In genomic region chr10:70594007-70594406, GRCm38 (mm10) we compare ENCODE assay signal across 7 mouse cellular contexts.
DNase-seq lines count a peak whose midpoint lies in the region; ATAC-seq and TF ChIP-seq lines count a peak whose summit lies in the region.

No protein-coding gene starts in this region.

- no peak for ATAC-seq in intestine, postnatal 0 days
- no peak for ATAC-seq in intestine, embryonic 15.5 days

- H3K27ac ChIP-seq in intestine, postnatal 0 days (ENCODE audit: low read depth, low read length) = no peak overlapping the region
- no peak overlapping the region for H3K27ac ChIP-seq in intestine, embryonic 15.5 days
- no peak overlapping the region for H3K27ac ChIP-seq in limb, embryonic 10.5 days

- no peak overlapping the region for H3K4me3 ChIP-seq in intestine, postnatal 0 days (ENCODE audit: low read depth, low read length)
- no peak overlapping the region for H3K4me3 ChIP-seq in intestine, embryonic 15.5 days (replicated peaks)
- no peak overlapping the region for H3K4me3 ChIP-seq in limb, embryonic 10.5 days

- WGBS in intestine, postnatal 0 days = 45% methylated on average over 1 of the region's 1 CpGs
- 55% methylated on average over 1 of the region's 1 CpGs for WGBS in intestine, embryonic 15.5 days
- 55% methylated on average over 1 of the region's 1 CpGs for WGBS in limb, embryonic 10.5 days

- H3K9ac ChIP-seq in intestine, postnatal 0 days (ENCODE audit: low read depth, low read length) = no peak overlapping the region
- H3K9ac ChIP-seq in intestine, embryonic 15.5 days = no peak overlapping the region

- TF ChIP-seq CTCF in intestine, postnatal 0 days (IDR thresholded peaks at IDR 0.05; ENCODE audit: low read depth) = peak; percentile 53

- peak; percentile 40 for DNase-seq in NIH3T3 (ENCODE audit: low read depth)
- peak; percentile 74 for DNase-seq in cerebellum, postnatal 10 days
- peak; percentile 32 for DNase-seq in layer of hippocampus, adult 9-11 months
- DNase-seq in limb, embryonic 10.5 days (ENCODE audit: low spot score) = no peak
- DNase-seq in right cerebral cortex, adult 2 months (ENCODE audit: low spot score in 2 of 2) = no peak

- no peaks in the 10 kb centered on the region for H3K9me3 ChIP-seq in intestine, postnatal 0 days (ENCODE audit: control insufficient read depth)
- no peaks in the 10 kb centered on the region for H3K9me3 ChIP-seq in intestine, embryonic 15.5 days
- H3K9me3 ChIP-seq in limb, embryonic 10.5 days (replicated peaks) = no peaks in the 10 kb centered on the region

- no peak overlapping the region for H3K4me2 ChIP-seq in intestine, postnatal 0 days (replicated peaks; ENCODE audit: low read depth)
- no peak overlapping the region for H3K4me2 ChIP-seq in intestine, embryonic 15.5 days (replicated peaks)

- H3K36me3 ChIP-seq in intestine, postnatal 0 days (ENCODE audit: control insufficient read depth, insufficient read depth) = no peaks in the 10 kb centered on the region
- H3K36me3 ChIP-seq in intestine, embryonic 15.5 days = no peaks in the 10 kb centered on the region
- no peaks in the 10 kb centered on the region for H3K36me3 ChIP-seq in limb, embryonic 10.5 days

- peaks cover 4% of the 10 kb centered on the region; the same call in 1 of the 2 replicates for H3K4me1 ChIP-seq in intestine, postnatal 0 days (replicated peaks; ENCODE audit: control insufficient read depth, insufficient read depth, low read length)
- H3K4me1 ChIP-seq in intestine, embryonic 15.5 days (replicated peaks) = peaks cover 4% of the 10 kb centered on the region
- H3K4me1 ChIP-seq in limb, embryonic 10.5 days = peaks cover 10% of the 10 kb centered on the region

- H3K27me3 ChIP-seq in intestine, postnatal 0 days (replicated peaks; ENCODE audit: control insufficient read depth, insufficient read depth, low read length) = peaks cover 11% of the 10 kb centered on the region; the same call in 1 of the 2 replicates
- H3K27me3 ChIP-seq in intestine, embryonic 15.5 days (replicated peaks) = peaks cover 6% of the 10 kb centered on the region
- peaks cover 13% of the 10 kb centered on the region for H3K27me3 ChIP-seq in limb, embryonic 10.5 days (ENCODE audit: low read depth, poor library complexity, severe bottlenecking)

Comparison
In these comparisons a context has a peak if more than half of its experiments do, and no peak if none do; other contexts are left out.
1. DNase-seq: peak in NIH3T3 (single experiment), cerebellum, postnatal 10 days (2 of 2) and layer of hippocampus, adult 9-11 months (single experiment); none in limb, embryonic 10.5 days (single experiment) and right cerebral cortex, adult 2 months (0 of 2).